25 mouse cellular contexts compared by ENCODE assay signal in genomic region chr11:107605694-107606093, GRCm38 (mm10). TPM values are rescaled to one million over a fixed set of nuclear protein-coding genes. Genes with fewer than 3 reads are reported as not detected.
DNase-seq lines count a peak whose midpoint lies in the region; ATAC-seq and TF ChIP-seq lines count a peak whose summit lies in the region.
"Had no signal": no experiment of that assay in that cellular context is flagged by ENCODE, and none has a peak within 500 bp of the region (broad histone marks: within the 10 kb centered on the region; RNA-seq: fewer than 3 reads in every experiment).

No protein-coding gene starts in this region.

- H3K9me3 ChIP-seq in heart, embryonic 11.5 days (replicated peaks; ENCODE audit: control insufficient read depth, low read length) = no peaks in the 10 kb centered on the region
- H3K9me3 ChIP-seq in liver, embryonic 13.5 days (replicated peaks) = no peaks in the 10 kb centered on the region
- H3K9me3 ChIP-seq in liver, embryonic 16.5 days (replicated peaks; ENCODE audit: control insufficient read depth, low read length) = no peaks in the 10 kb centered on the region
- H3K9me3 ChIP-seq: embryonic facial prominence, embryonic 10.5 days; embryonic facial prominence, embryonic 12.5 days; forebrain, embryonic 13.5 days; forebrain, embryonic 15.5 days; G1E had no signal

- TF ChIP-seq CTCF in cerebellum, adult 2 months (IDR thresholded peaks at IDR 0.05; ENCODE audit: borderline replicate concordance, insufficient read depth, low read depth, low read length) = no peak

- WGBS in heart, embryonic 11.5 days (ENCODE audit: insufficient replicate concordance) = 88% methylated on average over 7 of the region's 7 CpGs
- WGBS in liver, embryonic 13.5 days (ENCODE audit: insufficient replicate concordance) = 80% methylated on average over 7 of the region's 7 CpGs
- WGBS in liver, embryonic 16.5 days (ENCODE audit: insufficient replicate concordance) = 74% methylated on average over 7 of the region's 7 CpGs
- 93% methylated on average over 7 of the region's 7 CpGs for WGBS in cerebellum, adult 2 months

- no peaks in the 10 kb centered on the region for H3K27me3 ChIP-seq in heart, embryonic 11.5 days (ENCODE audit: control insufficient read depth, insufficient read depth, low read length)
- no peaks in the 10 kb centered on the region for H3K27me3 ChIP-seq in liver, embryonic 13.5 days
- H3K27me3 ChIP-seq in liver, embryonic 16.5 days (ENCODE audit: control insufficient read depth, insufficient read depth, low read depth, low read length) = no peaks in the 10 kb centered on the region
- no peaks in the 10 kb centered on the region for H3K27me3 ChIP-seq in cerebellum, adult 2 months (ENCODE audit: control insufficient read depth, insufficient read depth, low read length)
- H3K27me3 ChIP-seq: CH12.LX; embryonic facial prominence, embryonic 12.5 days; forebrain, embryonic 13.5 days; forebrain, embryonic 15.5 days; Patski had no signal

- peak; percentile 39 for DNase-seq in heart, adult 11 months
- no peak for DNase-seq in liver, embryonic 13.5 days
- no peak for DNase-seq in liver
- peak; percentile 50 for DNase-seq in yolk sac, embryonic 10.5 days (ENCODE audit: low spot score)
- DNase-seq in cerebellum, adult 2 months = no peak
- DNase-seq in right cerebral cortex, postnatal 14 days = no peak
- DNase-seq: adrenal gland, postnatal 10 days; adrenal gland, postnatal 25 days; B cell, adult 2 months; cerebellum, adult 11 months; cerebellum, adult 18-20 months; cerebellum, adult 9-10 months; cerebellum, postnatal 10 days; cerebellum, postnatal 25 days had no signal

- ATAC-seq in heart, embryonic 11.5 days (replicated peaks; ENCODE audit: insufficient number of reproducible peaks, low FRiP score, low TSS enrichment) = no peak
- peak; percentile 31; the same call in 1 of the 2 replicates for ATAC-seq in liver, embryonic 13.5 days (ENCODE audit: low read depth)
- peak; percentile 60 for ATAC-seq in liver, embryonic 16.5 days (ENCODE audit: low read depth)
- ATAC-seq: activated CD4-positive, CD25-positive, alpha-beta regulatory T cell, adult 4 months; CD4-positive, CD25-positive, alpha-beta regulatory T cell, adult 4 months; forebrain, embryonic 13.5 days; forebrain, embryonic 15.5 days; Patski had no signal

- no peak for TF ChIP-seq POLR2A in cerebellum, adult 2 months (IDR thresholded peaks at IDR 0.05; ENCODE audit: borderline replicate concordance, insufficient read depth, low read length)

- H3K36me3 ChIP-seq in heart, embryonic 11.5 days (ENCODE audit: control insufficient read depth, insufficient read depth, low read length) = peaks cover 5% of the 10 kb centered on the region; the same call in 1 of the 2 replicates
- peaks cover 59% of the 10 kb centered on the region for H3K36me3 ChIP-seq in liver, embryonic 13.5 days
- H3K36me3 ChIP-seq in liver, embryonic 16.5 days (ENCODE audit: control insufficient read depth, insufficient read depth) = peaks cover 7% of the 10 kb centered on the region; the same call in 1 of the 2 replicates

- H3K27ac ChIP-seq in heart, embryonic 11.5 days (ENCODE audit: low read depth, low read length) = no peak overlapping the region
- H3K27ac ChIP-seq in liver, embryonic 13.5 days = no peak overlapping the region
- no peak overlapping the region for H3K27ac ChIP-seq in liver, embryonic 16.5 days (ENCODE audit: low read length)
- H3K27ac ChIP-seq in cerebellum, adult 2 months (ENCODE audit: insufficient read depth, low read length) = no peak overlapping the region
- H3K27ac ChIP-seq: embryonic facial prominence, embryonic 10.5 days; embryonic facial prominence, embryonic 12.5 days; forebrain, embryonic 13.5 days; forebrain, embryonic 15.5 days had no signal

- no peak overlapping the region for H3K9ac ChIP-seq in heart, embryonic 11.5 days (ENCODE audit: low read depth, low read length)
- no peak overlapping the region for H3K9ac ChIP-seq in liver, embryonic 13.5 days
- no peak overlapping the region for H3K9ac ChIP-seq in liver, embryonic 16.5 days (ENCODE audit: low read depth, low read length)
- H3K9ac ChIP-seq: embryonic facial prominence, embryonic 12.5 days; forebrain, embryonic 13.5 days; forebrain, embryonic 15.5 days had no signal

- H3K4me1 ChIP-seq in heart, embryonic 11.5 days (ENCODE audit: control insufficient read depth, insufficient read depth, low read length) = no peaks in the 10 kb centered on the region
- peaks cover 4% of the 10 kb centered on the region; the same call in 1 of the 2 replicates for H3K4me1 ChIP-seq in liver, embryonic 13.5 days (replicated peaks)
- H3K4me1 ChIP-seq in liver, embryonic 16.5 days (ENCODE audit: control insufficient read depth, low read depth, low read length) = no peaks in the 10 kb centered on the region; the same call in 1 of the 2 replicates
- no peaks in the 10 kb centered on the region for H3K4me1 ChIP-seq in cerebellum, adult 2 months (ENCODE audit: control insufficient read depth, insufficient read depth, low read length)
- H3K4me1 ChIP-seq: embryonic facial prominence, embryonic 10.5 days; embryonic facial prominence, embryonic 12.5 days; forebrain, embryonic 13.5 days; forebrain, embryonic 15.5 days had no signal

- H3K4me2 ChIP-seq in heart, embryonic 11.5 days = no peak overlapping the region
- H3K4me2 ChIP-seq in liver, embryonic 13.5 days = no peak overlapping the region
- H3K4me2 ChIP-seq in liver, embryonic 16.5 days (ENCODE audit: low read depth, low read length) = no peak overlapping the region
- H3K4me2 ChIP-seq: embryonic facial prominence, embryonic 12.5 days; forebrain, embryonic 13.5 days; forebrain, embryonic 15.5 days had no signal

- no peak overlapping the region for H3K4me3 ChIP-seq in heart, embryonic 11.5 days (ENCODE audit: low read depth, low read length)
- no peak overlapping the region for H3K4me3 ChIP-seq in liver, embryonic 13.5 days (replicated peaks)
- no peak overlapping the region for H3K4me3 ChIP-seq in liver, embryonic 16.5 days (ENCODE audit: low read depth, low read length)
- H3K4me3 ChIP-seq in cerebellum, adult 2 months (replicated peaks; ENCODE audit: insufficient read depth, low read depth, low read length) = no peak overlapping the region
- H3K4me3 ChIP-seq: embryonic facial prominence, embryonic 10.5 days; embryonic facial prominence, embryonic 12.5 days; forebrain, embryonic 13.5 days; forebrain, embryonic 15.5 days had no signal

RNA-seq across cellular contexts. Expression of gene Helz, which starts 58.0 kb away (rescaled TPM):
- 18.1 and 20.1 TPM in 2 replicates for polyA plus RNA-seq in heart, embryonic 11.5 days (2014; fragmentation: Nextera tagmentation; extraction: Ambion mirVana)
- polyA plus RNA-seq in liver, embryonic 13.5 days (2015; fragmentation: Nextera tagmentation; extraction: Ambion mirVana) = 5.4 and 7.1 TPM in 2 replicates
- 5.8 and 7.1 TPM in 2 replicates for polyA plus RNA-seq in liver, embryonic 16.5 days (2015; fragmentation: Nextera tagmentation; extraction: Ambion mirVana)
- polyA plus RNA-seq in cerebellum, adult 2 months (2012; rRNA removed) = 16.3 and 18.5 TPM in 2 replicates

Comparison
In these comparisons a context has a peak if more than half of its experiments do, and no peak if none do; other contexts are left out.
1. DNase-seq: peak in heart, adult 11 months (single experiment) and yolk sac, embryonic 10.5 days (single experiment); none in liver, embryonic 13.5 days (single experiment), liver (single experiment), cerebellum, adult 2 months (0 of 2) and right cerebral cortex, postnatal 14 days (single experiment).